Mouse (Mus musculus): ENCODE measurements around the gene Phkb. TPM values are rescaled to one million over a fixed set of nuclear protein-coding genes. Genes with fewer than 3 reads are reported as not detected.

Phkb gene
- polyA plus RNA-seq, 1 experiment from 2014 or later, result 34.8 TPM

GRCm38 (mm10) chr8:85862381-85862780, 21.6 kb downstream of the Phkb start:
- Histone ChIP-seq H3K27me3 (replicated peaks) (no peaks in the 10 kb centered on the region), H3K4me2 (no peak overlapping the region), H3K36me3 (replicated peaks) (no peaks in the 10 kb centered on the region), H3K9me3 (no peaks in the 10 kb centered on the region), H3K27ac (no peak overlapping the region), H3K9ac (no peak overlapping the region), H3K4me1 (no peaks in the 10 kb centered on the region), H3K4me3 (no peak overlapping the region)
- no peak for ATAC-seq (replicated peaks)
- WGBS, result 85% methylated on average over 1 of the region's 1 CpGs

GRCm38 (mm10) chr8:85871660-85872059, 30.9 kb downstream of the Phkb start:
- Histone ChIP-seq H3K9me3 (no peaks in the 10 kb centered on the region), H3K9ac (no peak overlapping the region), H3K4me1 (no peaks in the 10 kb centered on the region), H3K4me2 (no peak overlapping the region), H3K27me3 (replicated peaks) (no peaks in the 10 kb centered on the region), H3K36me3 (replicated peaks) (no peaks in the 10 kb centered on the region), H3K4me3 (no peak overlapping the region), H3K27ac (no peak overlapping the region)
- 68% methylated on average over 2 of the region's 2 CpGs for WGBS
- ATAC-seq (replicated peaks), result no peak

- Histone ChIP-seq H3K9ac (no peak overlapping the region), H3K4me1 (no peaks in the 10 kb centered on the region), H3K36me3 (replicated peaks) (no peaks in the 10 kb centered on the region), H3K4me2 (no peak overlapping the region), H3K9me3 (no peaks in the 10 kb centered on the region), H3K4me3 (no peak overlapping the region), H3K27me3 (replicated peaks) (no peaks in the 10 kb centered on the region), H3K27ac (no peak overlapping the region)
- 97% methylated on average over 8 of the region's 8 CpGs for WGBS
- ATAC-seq (replicated peaks), result no peak
Measured at GRCm38 (mm10) chr8:85877976-85878375, 37.2 kb downstream of the Phkb start.

- WGBS, result 79% methylated on average over 7 of the region's 7 CpGs
- H3K4me3 ChIP-seq, result no peak overlapping the region
- H3K36me3 ChIP-seq (replicated peaks), result no peaks in the 10 kb centered on the region
- ATAC-seq (replicated peaks), result peak; percentile 77
- H3K9ac ChIP-seq, result no peak overlapping the region
- H3K27me3 ChIP-seq (replicated peaks), result no peaks in the 10 kb centered on the region
- H3K4me1 ChIP-seq, result no peaks in the 10 kb centered on the region
- no peaks in the 10 kb centered on the region for H3K9me3 ChIP-seq
- no peak overlapping the region for H3K4me2 ChIP-seq
- no peak overlapping the region for H3K27ac ChIP-seq
Measured at GRCm38 (mm10) chr8:85879624-85880023, 38.9 kb downstream of the Phkb start.

GRCm38 (mm10) chr8:85884811-85885210, 44.1 kb downstream of the Phkb start:
- Histone ChIP-seq H3K27me3 (replicated peaks) (no peaks in the 10 kb centered on the region), H3K9ac (no peak overlapping the region), H3K36me3 (replicated peaks) (no peaks in the 10 kb centered on the region), H3K27ac (no peak overlapping the region), H3K4me1 (no peaks in the 10 kb centered on the region), H3K9me3 (no peaks in the 10 kb centered on the region), H3K4me2 (no peak overlapping the region), H3K4me3 (no peak overlapping the region)
- ATAC-seq (replicated peaks), result no peak
- 93% methylated on average over 3 of the region's 3 CpGs for WGBS

- Histone ChIP-seq H3K4me2 (no peak overlapping the region), H3K27me3 (replicated peaks) (no peaks in the 10 kb centered on the region), H3K36me3 (replicated peaks) (no peaks in the 10 kb centered on the region), H3K9me3 (no peaks in the 10 kb centered on the region), H3K4me3 (no peak overlapping the region), H3K9ac (no peak overlapping the region), H3K27ac (no peak overlapping the region), H3K4me1 (no peaks in the 10 kb centered on the region)
- ATAC-seq (replicated peaks), result no peak
- 97% methylated on average over 2 of the region's 2 CpGs for WGBS
Measured at GRCm38 (mm10) chr8:85897636-85898035, 56.9 kb downstream of the Phkb start.

- Histone ChIP-seq H3K36me3 (replicated peaks) (no peaks in the 10 kb centered on the region), H3K27me3 (replicated peaks) (no peaks in the 10 kb centered on the region), H3K9me3 (no peaks in the 10 kb centered on the region), H3K4me1 (no peaks in the 10 kb centered on the region), H3K9ac (no peak overlapping the region), H3K4me3 (no peak overlapping the region), H3K4me2 (no peak overlapping the region), H3K27ac (no peak overlapping the region)
- ATAC-seq (replicated peaks), result no peak
Measured at GRCm38 (mm10) chr8:85924991-85925390, 84.2 kb downstream of the Phkb start.

- no peaks in the 10 kb centered on the region for H3K27me3 ChIP-seq (replicated peaks)
- H3K4me1 ChIP-seq, result no peaks in the 10 kb centered on the region
- no peak for ATAC-seq (replicated peaks)
- H3K9ac ChIP-seq, result no peak overlapping the region
- no peak overlapping the region for H3K4me2 ChIP-seq
- peak overlapping the region; percentile 26; the same call in 1 of the 2 replicates for H3K27ac ChIP-seq
- no peaks in the 10 kb centered on the region for H3K36me3 ChIP-seq (replicated peaks)
- WGBS, result 92% methylated on average over 1 of the region's 1 CpGs
- H3K4me3 ChIP-seq, result no peak overlapping the region
- H3K9me3 ChIP-seq, result no peaks in the 10 kb centered on the region
Measured at GRCm38 (mm10) chr8:85925574-85925973, 84.8 kb downstream of the Phkb start.

GRCm38 (mm10) chr8:85926107-85926506, 85.3 kb downstream of the Phkb start:
- ATAC-seq (replicated peaks), result no peak
- Histone ChIP-seq H3K4me1 (no peaks in the 10 kb centered on the region), H3K27ac (peak overlapping the region; percentile 26; the same call in 1 of the 2 replicates), H3K4me2 (no peak overlapping the region), H3K27me3 (replicated peaks) (no peaks in the 10 kb centered on the region), H3K9ac (no peak overlapping the region), H3K9me3 (no peaks in the 10 kb centered on the region), H3K4me3 (no peak overlapping the region), H3K36me3 (replicated peaks) (no peaks in the 10 kb centered on the region)
- 82% methylated on average over 3 of the region's 3 CpGs for WGBS

- Histone ChIP-seq H3K4me3 (no peak overlapping the region), H3K4me1 (no peaks in the 10 kb centered on the region), H3K27me3 (replicated peaks) (no peaks in the 10 kb centered on the region), H3K9ac (no peak overlapping the region), H3K9me3 (no peaks in the 10 kb centered on the region), H3K36me3 (replicated peaks) (no peaks in the 10 kb centered on the region), H3K4me2 (no peak overlapping the region), H3K27ac (no peak overlapping the region)
- WGBS, result 94% methylated on average over 5 of the region's 5 CpGs
- no peak for ATAC-seq (replicated peaks)
Measured at GRCm38 (mm10) chr8:85936148-85936547, 95.4 kb downstream of the Phkb start.

- H3K4me3 ChIP-seq, result no peak overlapping the region
- ATAC-seq (replicated peaks), result no peak
- H3K27me3 ChIP-seq (replicated peaks), result no peaks in the 10 kb centered on the region
- no peaks in the 10 kb centered on the region for H3K4me1 ChIP-seq
- no peaks in the 10 kb centered on the region for H3K36me3 ChIP-seq (replicated peaks)
- H3K27ac ChIP-seq, result no peak overlapping the region
- H3K9ac ChIP-seq, result no peak overlapping the region
- H3K4me2 ChIP-seq, result no peak overlapping the region
- WGBS, result 87% methylated on average over 7 of the region's 7 CpGs
- no peaks in the 10 kb centered on the region for H3K9me3 ChIP-seq
Measured at GRCm38 (mm10) chr8:85937343-85937742, 96.6 kb downstream of the Phkb start.

- no peaks in the 10 kb centered on the region for H3K36me3 ChIP-seq (replicated peaks)
- 98% methylated on average over 5 of the region's 5 CpGs for WGBS
- no peaks in the 10 kb centered on the region for H3K27me3 ChIP-seq (replicated peaks)
- no peaks in the 10 kb centered on the region for H3K9me3 ChIP-seq
- no peak for ATAC-seq (replicated peaks)
- H3K4me2 ChIP-seq, result no peak overlapping the region
- H3K4me1 ChIP-seq, result no peaks in the 10 kb centered on the region
- no peak overlapping the region for H3K4me3 ChIP-seq
- no peak overlapping the region for H3K9ac ChIP-seq
- no peak overlapping the region for H3K27ac ChIP-seq
Measured at GRCm38 (mm10) chr8:85944820-85945219, 104.1 kb downstream of the Phkb start.

GRCm38 (mm10) chr8:85958391-85958790, 117.6 kb downstream of the Phkb start:
- H3K27ac ChIP-seq, result no peak overlapping the region
- H3K4me2 ChIP-seq, result no peak overlapping the region
- 97% methylated on average over 2 of the region's 2 CpGs for WGBS
- H3K4me1 ChIP-seq, result no peaks in the 10 kb centered on the region
- no peak overlapping the region for H3K4me3 ChIP-seq
- H3K36me3 ChIP-seq (replicated peaks), result no peaks in the 10 kb centered on the region
- H3K9ac ChIP-seq, result no peak overlapping the region
- ATAC-seq (replicated peaks), result no peak
- no peaks in the 10 kb centered on the region for H3K9me3 ChIP-seq
- H3K27me3 ChIP-seq (replicated peaks), result no peaks in the 10 kb centered on the region

GRCm38 (mm10) chr8:85959880-85960279, 119.1 kb downstream of the Phkb start:
- no peak for ATAC-seq (replicated peaks)
- no peaks in the 10 kb centered on the region for H3K27me3 ChIP-seq (replicated peaks)
- no peak overlapping the region for H3K4me3 ChIP-seq
- WGBS, result 97% methylated on average over 4 of the region's 4 CpGs
- H3K4me1 ChIP-seq, result no peaks in the 10 kb centered on the region
- no peaks in the 10 kb centered on the region for H3K36me3 ChIP-seq (replicated peaks)
- H3K4me2 ChIP-seq, result no peak overlapping the region
- H3K27ac ChIP-seq, result no peak overlapping the region
- no peaks in the 10 kb centered on the region for H3K9me3 ChIP-seq
- H3K9ac ChIP-seq, result no peak overlapping the region

All from midbrain, embryonic 15.5 days (tissue).